Mouse (Mus musculus) heart, postnatal 0 days (tissue): ENCODE results near the gene Dock4. TPM values are rescaled to one million over a fixed set of nuclear protein-coding genes. Genes with fewer than 3 reads are reported as not detected.

Experiments used
- ATAC-seq: fragments of 200-750 bp; cut with Nextera tagmentation; 2 replicates; pipeline ENCODE4 v1.8.0; 2017; ENCODE audit warnings: low read depth, moderate number of reproducible peaks, moderate library complexity; ENCODE audit not compliant: insufficient read depth
- DNase-seq: peaks from one replicate; pipeline ENCODE4 v3.0.0-alpha.2; 2016; ENCODE audit warnings: low spot score
- H3K27ac ChIP-seq: fragments of 300-500 bp; sonication (generic); 2 replicates; pipeline ENCODE4 v1.5.1; 2014; ENCODE audit warnings: low read depth, mild to moderate bottlenecking
- H3K27me3 ChIP-seq: fragments of 300-500 bp; sonication (generic); 2 replicates; pipeline ENCODE4 v1.6.1; 2014; ENCODE audit warnings: low read length, mixed read lengths; ENCODE audit not compliant: control insufficient read depth, insufficient read depth
- H3K36me3 ChIP-seq: fragments of 300-500 bp; sonication (generic); replicated peaks from 2 replicates; pipeline ENCODE4 v1.6.1; 2014; ENCODE audit warnings: low read length, mixed read lengths; ENCODE audit not compliant: control insufficient read depth, insufficient read depth
- H3K4me1 ChIP-seq: fragments of 300-500 bp; sonication (generic); 2 replicates; pipeline ENCODE4 v1.6.1; 2014; ENCODE audit warnings: antibody characterized with exemption; ENCODE audit not compliant: control insufficient read depth, insufficient read depth
- H3K4me2 ChIP-seq: fragments of 300-500 bp; sonication (generic); 2 replicates; pipeline ENCODE4 v1.6.1; 2014; ENCODE audit warnings: low read depth, mild to moderate bottlenecking, low read length, moderate library complexity
- H3K4me3 ChIP-seq: fragments of 300-500 bp; sonication (generic); 2 replicates; pipeline ENCODE4 v1.5.1; 2014; ENCODE audit warnings: low read depth, low read length
- H3K9ac ChIP-seq: fragments of 300-500 bp; sonication (generic); replicated peaks from 2 replicates; pipeline ENCODE4 v1.6.1; 2014; ENCODE audit warnings: low read depth, low read length, mixed read lengths
- H3K9me3 ChIP-seq: fragments of 300-500 bp; sonication (generic); replicated peaks from 2 replicates; pipeline ENCODE4 v1.6.1; 2016; ENCODE audit warnings: low read length; ENCODE audit not compliant: control insufficient read depth
- CTCF ChIP-seq: IDR thresholded peaks from 2 replicates; pipeline ENCODE4 v1.5.1; 2016; ENCODE audit warnings: antibody characterized with exemption, control low read depth, low read depth
- EP300 ChIP-seq: IDR thresholded peaks from 2 replicates; pipeline ENCODE4 v1.6.1; 2016; ENCODE audit warnings: antibody characterized with exemption, low read depth
- WGBS: fragments of 180-500 bp; shearing (Covaris S2); extraction: QIAGEN DNeasy Blood & Tissue Kit; methylation state at CpG from one replicate; pipeline ENCODE4 v1.1.7; 2014; 5-methylcytosine and 5-hydroxymethylcytosine counted together
- polyA plus RNA-seq: library from polyadenylated mRNA; unstranded; fragments of >200 nt; fragmentation: Nextera tagmentation; extraction: Ambion mirVana; gene quantifications from 2 replicates; pipeline ENCODE4 v1.2.1, GENCODE M21; 2015
- total RNA-seq: library from RNA; depleted of rRNA; stranded (reverse); fragments of >200 nt; gene quantifications from 2 replicates; pipeline ENCODE4 v1.2.3, GENCODE M21; 2014; ENCODE audit warnings: low replicate concordance

Gene Dock4
- total and polyA plus RNA-seq, 2 experiments from 2014 or later: 4.2 to 9.2 TPM

DNA sequence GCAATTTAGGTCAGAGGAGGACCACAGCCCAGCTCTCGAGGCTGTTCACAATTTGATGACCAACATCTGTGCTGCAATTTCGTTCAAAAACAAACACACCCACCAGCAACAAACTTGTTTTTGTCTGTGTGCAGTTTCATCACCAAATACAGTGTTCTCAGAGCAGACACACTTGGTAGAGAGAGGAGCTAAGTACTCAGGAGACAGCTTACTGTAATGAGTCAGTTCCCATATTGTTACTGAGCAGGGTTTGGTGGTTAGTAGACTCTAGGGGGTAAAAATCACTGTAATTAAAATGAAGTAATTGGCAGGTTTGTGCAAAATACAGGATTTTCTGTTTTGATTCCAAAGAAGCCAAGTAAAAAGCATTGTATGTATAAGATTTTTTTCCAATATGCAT lies 28.0 kb downstream of the Dock4 start:
- Histone ChIP-seq H3K27me3 (no peaks in the 10 kb centered on the region), H3K36me3 (no peaks in the 10 kb centered on the region), H3K4me3 (no peak overlapping the region), H3K4me1 (peaks cover 34% of the 10 kb centered on the region), H3K27ac (no peak overlapping the region), H3K9me3 (no peaks in the 10 kb centered on the region), H3K9ac (no peak overlapping the region), H3K4me2 (no peak overlapping the region)
- DNase-seq (no peak), ATAC-seq (no peak)
- 30% methylated on average over 2 of the region's 2 CpGs for WGBS
- TF ChIP-seq EP300: no peak
- TF ChIP-seq CTCF: no peak

DNA sequence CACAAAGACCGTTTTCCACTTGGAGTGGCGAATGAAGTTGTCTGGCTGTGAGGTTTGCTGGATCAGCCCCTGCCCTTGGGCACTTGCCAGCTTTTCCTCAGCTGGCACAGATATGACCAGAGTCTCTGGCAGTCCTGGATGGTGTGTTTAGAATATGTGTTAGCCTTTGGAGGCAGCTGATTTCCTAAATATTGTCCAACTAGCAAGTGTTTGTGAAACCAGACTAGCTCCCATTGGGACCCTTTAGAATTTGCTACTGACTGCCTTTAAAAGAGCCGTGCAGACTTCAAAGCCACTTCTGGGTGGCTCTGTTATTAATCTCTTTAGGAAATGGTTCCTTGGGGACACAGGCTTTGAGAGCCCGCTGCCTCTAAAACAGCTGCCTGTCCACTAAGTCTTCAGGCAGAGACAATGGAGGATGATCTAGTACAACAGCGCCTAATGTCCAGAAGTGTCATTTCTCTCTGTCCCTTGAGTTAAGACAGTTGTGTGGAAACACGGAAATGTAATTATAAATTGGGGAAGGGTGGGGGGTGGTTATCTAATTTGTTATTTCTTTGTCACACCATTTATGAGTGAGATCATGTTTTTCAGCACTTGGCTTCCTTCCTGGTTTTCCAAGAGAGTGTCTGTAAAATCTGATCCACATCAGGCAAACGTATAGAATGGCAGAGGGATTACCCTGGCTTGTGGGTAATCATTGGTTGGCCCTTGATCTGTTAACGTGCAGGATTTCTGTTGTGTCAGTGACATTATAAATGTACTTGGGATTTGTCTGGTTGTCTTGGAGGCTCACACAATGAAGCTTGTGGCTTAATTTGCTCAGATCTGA lies 32.1 kb downstream of the Dock4 start:
- H3K27me3 ChIP-seq: no peaks in the 10 kb centered on the region
- TF ChIP-seq EP300: no peak
- TF ChIP-seq CTCF: no peak
- H3K36me3 ChIP-seq: no peaks in the 10 kb centered on the region
- H3K4me2 ChIP-seq: peak overlapping the region; percentile 10; the same call in 1 of the 2 replicates
- H3K9me3 ChIP-seq: no peaks in the 10 kb centered on the region
- peak; percentile 62; the same call in 1 of the 2 replicates for ATAC-seq
- H3K27ac ChIP-seq: peak overlapping the region; percentile 32; the same call in 1 of the 2 replicates
- no peak overlapping the region for H3K4me3 ChIP-seq
- 39% methylated on average over 8 of the region's 8 CpGs for WGBS
- no peak overlapping the region for H3K9ac ChIP-seq
- H3K4me1 ChIP-seq: peaks cover 27% of the 10 kb centered on the region
- peak; percentile 51 for DNase-seq

DNA sequence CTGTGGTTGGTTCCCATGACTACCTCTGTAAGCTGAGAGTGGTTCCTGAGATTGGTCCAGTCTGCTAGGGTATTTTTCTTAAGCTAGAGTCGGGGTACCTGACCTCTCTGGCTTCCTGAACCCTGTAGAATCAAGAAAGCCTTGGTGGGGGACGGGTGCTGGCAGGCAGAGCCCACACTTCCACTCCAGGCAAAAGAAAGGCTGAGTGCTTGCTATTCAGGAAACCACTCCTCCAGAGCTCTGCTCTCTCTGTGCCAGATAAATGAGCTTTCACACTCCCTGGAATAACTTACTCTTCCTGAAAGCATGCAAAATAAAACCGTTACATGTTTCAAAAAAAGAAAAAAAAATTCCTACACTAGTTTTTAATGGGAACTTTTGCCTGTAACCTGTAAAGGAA lies 38.5 kb downstream of the Dock4 start:
- peaks cover 18% of the 10 kb centered on the region; the same call in 1 of the 2 replicates for H3K4me1 ChIP-seq
- WGBS: 18% methylated on average over 3 of the region's 3 CpGs
- H3K4me3 ChIP-seq: no peak overlapping the region
- H3K27ac ChIP-seq: peak overlapping the region; percentile 39; the same call in 1 of the 2 replicates
- ATAC-seq (no peak), DNase-seq (peak; percentile 27)
- TF ChIP-seq CTCF: no peak
- TF ChIP-seq EP300: no peak
- H3K4me2 ChIP-seq: no peak overlapping the region
- no peak overlapping the region for H3K9ac ChIP-seq
- no peaks in the 10 kb centered on the region for H3K36me3 ChIP-seq
- H3K27me3 ChIP-seq: no peaks in the 10 kb centered on the region
- H3K9me3 ChIP-seq: no peaks in the 10 kb centered on the region

DNA sequence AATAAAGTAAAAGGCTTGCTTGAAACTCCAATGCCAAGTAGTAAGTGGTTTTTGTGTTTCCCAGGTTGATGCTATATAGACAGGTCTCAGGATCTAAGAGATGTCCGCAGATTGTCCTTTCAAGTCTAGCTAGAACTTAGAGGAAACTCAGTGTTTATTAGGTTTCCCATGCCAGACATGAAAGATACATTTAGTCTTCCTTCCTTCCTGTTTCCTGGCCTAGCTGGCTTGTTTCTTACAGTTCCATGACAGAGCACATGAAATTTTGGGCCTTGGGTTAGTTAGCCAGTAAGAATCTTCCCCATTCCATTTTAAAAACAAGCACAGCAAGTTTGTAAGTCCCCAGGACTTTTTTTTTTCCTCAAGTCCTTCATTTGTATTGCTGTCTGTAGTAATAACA lies 39.5 kb downstream of the Dock4 start:
- TF ChIP-seq EP300 (no peak), CTCF (no peak)
- H3K27me3 ChIP-seq: no peaks in the 10 kb centered on the region
- ATAC-seq: no peak
- WGBS: 74% methylated on average over 1 of the region's 1 CpGs
- H3K4me2 ChIP-seq: no peak overlapping the region
- H3K36me3 ChIP-seq: no peaks in the 10 kb centered on the region
- peak; percentile 4 for DNase-seq
- H3K4me3 ChIP-seq: no peak overlapping the region
- no peak overlapping the region for H3K27ac ChIP-seq
- H3K9ac ChIP-seq: no peak overlapping the region
- H3K9me3 ChIP-seq: no peaks in the 10 kb centered on the region
- peaks cover 18% of the 10 kb centered on the region; the same call in 1 of the 2 replicates for H3K4me1 ChIP-seq

GRCm38 (mm10) chr12:40486047-40486837 lies 40.5 kb downstream of the Dock4 start:
- TF ChIP-seq CTCF (no peak), EP300 (no peak)
- Histone ChIP-seq H3K9me3 (no peaks in the 10 kb centered on the region), H3K27ac (no peak overlapping the region), H3K27me3 (no peaks in the 10 kb centered on the region), H3K4me2 (no peak overlapping the region), H3K36me3 (no peaks in the 10 kb centered on the region), H3K4me3 (no peak overlapping the region), H3K4me1 (peaks cover 18% of the 10 kb centered on the region; the same call in 1 of the 2 replicates), H3K9ac (no peak overlapping the region)
- peak; percentile 2 for DNase-seq
- no peak for ATAC-seq
- WGBS: 75% methylated on average over 12 of the region's 12 CpGs
